Mouse (Mus musculus): ENCODE results near the gene Fnip2. TPM values are rescaled to one million over a fixed set of nuclear protein-coding genes. Genes with fewer than 3 reads are reported as not detected.

Gene Fnip2
- total and polyA plus RNA-seq, 2 experiments from 2014 or later: 2.1 to 18.3 TPM

GRCm38 (mm10) chr3:79410629-79410995, 157.0 kb downstream of the Fnip2 start:
- no peak overlapping the region for H3K4me2 ChIP-seq (ENCODE audit: low read depth, low read length)
- H3K4me1 ChIP-seq (ENCODE audit: control insufficient read depth, insufficient read depth): no peaks in the 10 kb centered on the region
- TF ChIP-seq CTCF (IDR thresholded peaks at IDR 0.05; ENCODE audit: low read depth) (no peak), EP300 (IDR thresholded peaks at IDR 0.05; ENCODE audit: low read depth) (no peak)
- no peaks in the 10 kb centered on the region for H3K36me3 ChIP-seq (replicated peaks; ENCODE audit: control insufficient read depth, insufficient read depth, low read length)
- H3K27ac ChIP-seq (ENCODE audit: low read depth): no peak overlapping the region
- no peak overlapping the region for H3K9ac ChIP-seq (replicated peaks; ENCODE audit: low read depth, low read length)
- no peaks in the 10 kb centered on the region for H3K9me3 ChIP-seq (replicated peaks; ENCODE audit: control insufficient read depth, low read length)
- H3K27me3 ChIP-seq (ENCODE audit: control insufficient read depth, insufficient read depth, low read length): no peaks in the 10 kb centered on the region
- H3K4me3 ChIP-seq (ENCODE audit: low read depth, low read length): no peak overlapping the region
- DNase-seq (ENCODE audit: low spot score) (no peak), ATAC-seq (ENCODE audit: insufficient read depth, low read depth) (no peak)
- 52% methylated on average over 5 of the region's 5 CpGs for WGBS

- DNase-seq (ENCODE audit: low spot score): no peak
Observed at GRCm38 (mm10) chr3:79409927-79410628, 157.5 kb downstream of the Fnip2 start.

DNA sequence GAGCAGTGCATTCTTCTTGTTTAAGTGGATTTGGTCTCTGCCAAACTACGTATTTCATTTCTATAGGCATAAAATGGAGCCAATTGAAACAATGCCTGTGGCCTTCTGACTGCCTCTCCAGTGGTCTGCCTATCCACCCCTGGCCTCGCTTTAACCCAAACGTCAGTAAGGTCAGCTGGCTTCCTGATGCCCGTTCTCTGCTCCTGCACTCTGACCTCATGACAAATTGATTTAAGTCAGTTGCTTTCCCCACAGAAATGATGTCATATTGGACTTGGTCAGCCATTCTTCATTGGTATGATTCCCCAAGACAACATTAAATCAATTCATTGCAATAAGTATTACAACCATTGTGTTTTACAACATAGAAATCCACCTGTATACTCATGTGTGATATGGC, 159.1 kb downstream of the Fnip2 start:
- no peak for ATAC-seq (ENCODE audit: insufficient read depth, low read depth)
- TF ChIP-seq EP300 (IDR thresholded peaks at IDR 0.05; ENCODE audit: low read depth) (no peak), CTCF (IDR thresholded peaks at IDR 0.05; ENCODE audit: low read depth) (no peak)
- no peaks in the 10 kb centered on the region for H3K36me3 ChIP-seq (replicated peaks; ENCODE audit: control insufficient read depth, insufficient read depth, low read length)
- 77% methylated on average over 4 of the region's 4 CpGs for WGBS
- H3K27me3 ChIP-seq (ENCODE audit: control insufficient read depth, insufficient read depth, low read length): no peaks in the 10 kb centered on the region
- no peaks in the 10 kb centered on the region for H3K4me1 ChIP-seq (ENCODE audit: control insufficient read depth, insufficient read depth)
- DNase-seq (ENCODE audit: low spot score): no peak
- no peaks in the 10 kb centered on the region for H3K9me3 ChIP-seq (replicated peaks; ENCODE audit: control insufficient read depth, low read length)
- no peak overlapping the region for H3K9ac ChIP-seq (replicated peaks; ENCODE audit: low read depth, low read length)
- H3K4me3 ChIP-seq (ENCODE audit: low read depth, low read length): no peak overlapping the region
- no peak overlapping the region for H3K27ac ChIP-seq (ENCODE audit: low read depth)
- H3K4me2 ChIP-seq (ENCODE audit: low read depth, low read length): no peak overlapping the region

More at GRCm38 (mm10) chr3:79409927-79410628, 157.5 kb downstream of the Fnip2 start:
- Histone ChIP-seq H3K27ac (ENCODE audit: low read depth) (no peak overlapping the region), H3K4me3 (ENCODE audit: low read depth, low read length) (no peak overlapping the region), H3K27me3 (ENCODE audit: control insufficient read depth, insufficient read depth, low read length) (no peaks in the 10 kb centered on the region), H3K4me1 (ENCODE audit: control insufficient read depth, insufficient read depth) (no peaks in the 10 kb centered on the region), H3K36me3 (replicated peaks; ENCODE audit: control insufficient read depth, insufficient read depth, low read length) (no peaks in the 10 kb centered on the region), H3K4me2 (ENCODE audit: low read depth, low read length) (no peak overlapping the region), H3K9me3 (replicated peaks; ENCODE audit: control insufficient read depth, low read length) (no peaks in the 10 kb centered on the region), H3K9ac (replicated peaks; ENCODE audit: low read depth, low read length) (no peak overlapping the region)
- no peak for ATAC-seq (ENCODE audit: insufficient read depth, low read depth)
- no peak for TF ChIP-seq EP300 (IDR thresholded peaks at IDR 0.05; ENCODE audit: low read depth)
- TF ChIP-seq CTCF (IDR thresholded peaks at IDR 0.05; ENCODE audit: low read depth): no peak
- 50% methylated on average over 10 of the region's 10 CpGs for WGBS

Other genes with a start within 250 kb of the Fnip2 start
- gene Gm17359, start 231.1 kb downstream of the Fnip2 start, total RNA-seq (2014; rRNA removed; ENCODE audit: low replicate concordance): not detected in 2 replicates
- not detected in 2 replicates for gene Gm17359, start 231.1 kb downstream of the Fnip2 start, polyA plus RNA-seq (2015; fragmentation: Nextera tagmentation; extraction: Ambion mirVana)
- gene Ppid, start 23.5 kb upstream of the Fnip2 start, total RNA-seq (2014; rRNA removed; ENCODE audit: low replicate concordance): 27.6 and 28.5 TPM in 2 replicates
- gene Ppid, start 23.5 kb upstream of the Fnip2 start, polyA plus RNA-seq (2015; fragmentation: Nextera tagmentation; extraction: Ambion mirVana): 52.0 and 53.6 TPM in 2 replicates
- gene 4930579G24Rik, start 61.3 kb upstream of the Fnip2 start, total RNA-seq (2014; rRNA removed; ENCODE audit: low replicate concordance): 11.9 and 20.8 TPM in 2 replicates
- 12.0 and 12.8 TPM in 2 replicates for gene 4930579G24Rik, start 61.3 kb upstream of the Fnip2 start, polyA plus RNA-seq (2015; fragmentation: Nextera tagmentation; extraction: Ambion mirVana)
- 146 and 288 TPM in 2 replicates for gene Etfdh, start 61.7 kb upstream of the Fnip2 start, total RNA-seq (2014; rRNA removed; ENCODE audit: low replicate concordance)
- 518 and 530 TPM in 2 replicates for gene Etfdh, start 61.7 kb upstream of the Fnip2 start, polyA plus RNA-seq (2015; fragmentation: Nextera tagmentation; extraction: Ambion mirVana)
- 18.4 and 27.6 TPM in 2 replicates for gene Rxfp1, start 170.1 kb upstream of the Fnip2 start, total RNA-seq (2014; rRNA removed; ENCODE audit: low replicate concordance)
- 5.4 and 6.3 TPM in 2 replicates for gene Rxfp1, start 170.1 kb upstream of the Fnip2 start, polyA plus RNA-seq (2015; fragmentation: Nextera tagmentation; extraction: Ambion mirVana)